ENCODE assay signal across 36 mouse cellular contexts in genomic region chr3:102748686-102749085, GRCm38 (mm10). TPM values are rescaled to one million over a fixed set of nuclear protein-coding genes. Genes with fewer than 3 reads are reported as not detected.
DNase-seq lines count a peak whose midpoint lies in the region; ATAC-seq lines count a peak whose summit lies in the region.
"Had no signal": no experiment of that assay in that cellular context is flagged by ENCODE, and none has a peak within 500 bp of the region (broad histone marks: within the 10 kb centered on the region; RNA-seq: fewer than 3 reads in every experiment).

No protein-coding gene starts in this region.

- no peak overlapping the region for H3K27ac ChIP-seq in kidney, embryonic 14.5 days (ENCODE audit: low read depth, low read length)
- no peak overlapping the region for H3K27ac ChIP-seq in midbrain, embryonic 15.5 days
- no peak overlapping the region for H3K27ac ChIP-seq in midbrain, embryonic 11.5 days (ENCODE audit: low read depth, low read length)
- H3K27ac ChIP-seq: embryonic facial prominence, embryonic 12.5 days; forebrain, embryonic 10.5 days; hindbrain, embryonic 13.5 days; limb, embryonic 15.5 days; liver, embryonic 15.5 days had no signal

- H3K36me3 ChIP-seq in kidney, embryonic 14.5 days (ENCODE audit: control insufficient read depth, insufficient read depth, low read length) = no peaks in the 10 kb centered on the region
- H3K36me3 ChIP-seq in midbrain, embryonic 15.5 days (replicated peaks) = 0 out of 2 replicates have a peak, but pooled peaks cover 3% of the 10 kb centered on the region
- no peaks in the 10 kb centered on the region for H3K36me3 ChIP-seq in midbrain, embryonic 11.5 days (ENCODE audit: control insufficient read depth, insufficient read depth, low read length)
- H3K36me3 ChIP-seq: embryonic facial prominence, embryonic 12.5 days; liver, embryonic 15.5 days had no signal

- no peak overlapping the region for H3K4me2 ChIP-seq in kidney, embryonic 14.5 days (replicated peaks; ENCODE audit: low read depth, low read length)
- no peak overlapping the region for H3K4me2 ChIP-seq in midbrain, embryonic 15.5 days
- H3K4me2 ChIP-seq in midbrain, embryonic 11.5 days = no peak overlapping the region
- H3K4me2 ChIP-seq: embryonic facial prominence, embryonic 12.5 days; heart, embryonic 11.5 days; hindbrain, embryonic 13.5 days; limb, embryonic 15.5 days; liver, embryonic 15.5 days; lung, embryonic 14.5 days had no signal

- no peak overlapping the region for H3K9ac ChIP-seq in kidney, embryonic 14.5 days (ENCODE audit: low read depth, low read length)
- H3K9ac ChIP-seq in midbrain, embryonic 15.5 days = no peak overlapping the region
- H3K9ac ChIP-seq in midbrain, embryonic 11.5 days (ENCODE audit: low read length) = no peak overlapping the region
- H3K9ac ChIP-seq: embryonic facial prominence, embryonic 12.5 days; hindbrain, embryonic 13.5 days; limb, embryonic 15.5 days; liver, embryonic 15.5 days; lung, embryonic 14.5 days had no signal

- no peak for DNase-seq in kidney, postnatal 10 days
- no peak for DNase-seq in midbrain, embryonic 11.5 days (ENCODE audit: low spot score, missing footprints)
- no peak for DNase-seq in layer of hippocampus, adult 18-20 months (ENCODE audit: low spot score in 2 of 2)
- DNase-seq: adrenal gland, postnatal 14 days; cerebellum, adult 11 months; cerebellum, adult 9-10 months; cerebellum, postnatal 36 days; embryo, embryonic 11 days; gastrocnemius, postnatal 25 days; heart, postnatal 36 days; kidney, adult 9 months; kidney, postnatal 25 days; lung, embryonic 14.5 days; right cerebral cortex, postnatal 25 days; thymus, postnatal 14 days had no signal

- H3K4me3 ChIP-seq in kidney, embryonic 14.5 days (ENCODE audit: low read length) = no peak overlapping the region
- H3K4me3 ChIP-seq in midbrain, embryonic 15.5 days = no peak overlapping the region
- no peak overlapping the region for H3K4me3 ChIP-seq in midbrain, embryonic 11.5 days (ENCODE audit: low read depth, low read length)
- H3K4me3 ChIP-seq: embryonic facial prominence, embryonic 12.5 days; forebrain, embryonic 10.5 days; hindbrain, embryonic 13.5 days; layer of hippocampus, adult 2 months; limb, embryonic 15.5 days; liver, embryonic 15.5 days; megakaryocyte, embryonic 14.5 days had no signal

- H3K4me1 ChIP-seq in kidney, embryonic 14.5 days (ENCODE audit: control insufficient read depth, insufficient read depth, low read length) = peaks cover 6% of the 10 kb centered on the region; the same call in 1 of the 2 replicates
- H3K4me1 ChIP-seq in midbrain, embryonic 15.5 days = peaks cover 14% of the 10 kb centered on the region
- H3K4me1 ChIP-seq in midbrain, embryonic 11.5 days (ENCODE audit: control insufficient read depth, insufficient read depth, low read length) = peaks cover 7% of the 10 kb centered on the region
- H3K4me1 ChIP-seq: liver, embryonic 15.5 days had no signal

- 0 out of 2 replicates have a peak, but pooled peaks have one; percentile 16 for ATAC-seq in kidney, embryonic 14.5 days (ENCODE audit: low FRiP score, low TSS enrichment)
- 0 out of 2 replicates have a peak, but pooled peaks have one; percentile 10 for ATAC-seq in midbrain, embryonic 15.5 days (replicated peaks)
- no peak for ATAC-seq in midbrain, embryonic 11.5 days (ENCODE audit: low FRiP score)
- peak; percentile 45 for ATAC-seq in granulocyte monocyte progenitor cell, adult 5-6 weeks (replicated peaks; ENCODE audit: poor library complexity, severe bottlenecking)
- ATAC-seq in frontal cortex, adult (ENCODE audit: low TSS enrichment) = no peak
- ATAC-seq: forebrain, embryonic 16.5 days; intestine, postnatal 0 days; midbrain, embryonic 16.5 days; Patski had no signal

- H3K9me3 ChIP-seq in kidney, embryonic 14.5 days (ENCODE audit: control insufficient read depth, low read length) = no peaks in the 10 kb centered on the region
- no peaks in the 10 kb centered on the region for H3K9me3 ChIP-seq in midbrain, embryonic 15.5 days
- H3K9me3 ChIP-seq in midbrain, embryonic 11.5 days (ENCODE audit: control insufficient read depth, low read length) = no peaks in the 10 kb centered on the region
- H3K9me3 ChIP-seq: embryonic facial prominence, embryonic 12.5 days; forebrain, embryonic 10.5 days; hindbrain, embryonic 13.5 days; limb, embryonic 15.5 days; liver, embryonic 15.5 days; megakaryocyte, embryonic 14.5 days had no signal

- 84% methylated on average over 5 of the region's 5 CpGs for WGBS in kidney, embryonic 14.5 days
- 82% methylated on average over 5 of the region's 5 CpGs for WGBS in midbrain, embryonic 15.5 days
- WGBS in midbrain, embryonic 11.5 days = 91% methylated on average over 5 of the region's 5 CpGs

- no peaks in the 10 kb centered on the region for H3K27me3 ChIP-seq in kidney, embryonic 14.5 days (ENCODE audit: control insufficient read depth, insufficient read depth, low read length)
- no peaks in the 10 kb centered on the region for H3K27me3 ChIP-seq in midbrain, embryonic 15.5 days (replicated peaks)
- H3K27me3 ChIP-seq in midbrain, embryonic 11.5 days (ENCODE audit: control insufficient read depth, insufficient read depth, low read length) = no peaks in the 10 kb centered on the region
- H3K27me3 ChIP-seq: embryonic facial prominence, embryonic 12.5 days; hindbrain, embryonic 13.5 days; limb, embryonic 15.5 days; liver, embryonic 15.5 days; Patski had no signal

RNA-seq across cellular contexts. Expression of gene Tspan2, which starts 14.4 kb away (rescaled TPM):
- 4.0 and 8.6 TPM in 2 replicates for polyA plus RNA-seq in kidney, embryonic 14.5 days (2014; fragmentation: Nextera tagmentation; extraction: Ambion mirVana)
- polyA plus RNA-seq in midbrain, embryonic 15.5 days (2015; fragmentation: Nextera tagmentation; extraction: Ambion mirVana) = 8.9 and 9.6 TPM in 2 replicates
- polyA plus RNA-seq in midbrain, embryonic 11.5 days (2014; fragmentation: Nextera tagmentation; extraction: Ambion mirVana) = 10.2 and 10.4 TPM in 2 replicates
- total RNA-seq in granulocyte monocyte progenitor cell, adult 5-6 weeks (2014; fragmentation: Nextera tagmentation) = 27.8 and 30.1 TPM in 2 replicates
- total RNA-seq in granulocyte monocyte progenitor cell, adult 5-6 weeks (2017) = 18.4 and 19.9 TPM in 2 replicates
- total RNA-seq in layer of hippocampus, adult 18-20 months (2021) = 10 to 100 TPM; 52.5 to 66.4 TPM

RNA-seq across cellular contexts. Expression of gene Tshb, which starts 33.8 kb away (rescaled TPM):
- 0.04 TPM in 1 of 2 replicates, not detected in the other for polyA plus RNA-seq in kidney, embryonic 14.5 days (2014; fragmentation: Nextera tagmentation; extraction: Ambion mirVana)
- polyA plus RNA-seq in midbrain, embryonic 15.5 days (2015; fragmentation: Nextera tagmentation; extraction: Ambion mirVana) = 0.73 and 0.81 TPM in 2 replicates
- polyA plus RNA-seq in midbrain, embryonic 11.5 days (2014; fragmentation: Nextera tagmentation; extraction: Ambion mirVana) = 0.03 and 0.20 TPM in 2 replicates
- not detected in 2 replicates for total RNA-seq in granulocyte monocyte progenitor cell, adult 5-6 weeks (2014; fragmentation: Nextera tagmentation)
- total RNA-seq in granulocyte monocyte progenitor cell, adult 5-6 weeks (2017) = not detected in 2 replicates
- total RNA-seq in layer of hippocampus, adult 18-20 months (2021) = not detected
- total RNA-seq: adrenal gland, postnatal 14 days; ES-E14; gastrocnemius, postnatal 25 days; heart, postnatal 36 days; layer of hippocampus, adult 2 months; layer of hippocampus, postnatal 25 days; left cerebral cortex, adult 8-10 months; left cerebral cortex, postnatal 36 days had no signal
- polyA plus RNA-seq: liver, embryonic 15.5 days; Patski; urinary bladder, adult 2 months had no signal

Comparison
In these comparisons a context has a peak if more than half of its experiments do, and no peak if none do; other contexts are left out.
1. ATAC-seq: peak in kidney, embryonic 14.5 days (single experiment), midbrain, embryonic 15.5 days (single experiment) and granulocyte monocyte progenitor cell, adult 5-6 weeks (single experiment); none in midbrain, embryonic 11.5 days (single experiment) and frontal cortex, adult (single experiment).